Comparison of ENCODE assay signal across 8 mouse cellular contexts in genomic region chr2:167544004-167544356, GRCm38 (mm10). TPM values are rescaled to one million over a fixed set of nuclear protein-coding genes. Genes with fewer than 3 reads are reported as not detected.
DNase-seq lines count a peak whose midpoint lies in the region; ATAC-seq lines count a peak whose summit lies in the region.

No protein-coding gene starts in this region.

- no peak for DNase-seq in midbrain, embryonic 11.5 days (ENCODE audit: low spot score, missing footprints)
- DNase-seq in adrenal gland, postnatal 25 days: no peak
- no peak for DNase-seq in adrenal gland, adult 2 months
- DNase-seq in right cerebral cortex, postnatal 14 days: no peak

- no peaks in the 10 kb centered on the region for H3K9me3 ChIP-seq in midbrain, embryonic 12.5 days
- H3K9me3 ChIP-seq in midbrain, embryonic 11.5 days (ENCODE audit: control insufficient read depth, low read length): no peaks in the 10 kb centered on the region
- H3K9me3 ChIP-seq in forebrain, embryonic 15.5 days: no peaks in the 10 kb centered on the region
- H3K9me3 ChIP-seq in limb, embryonic 12.5 days: no peaks in the 10 kb centered on the region
- H3K9me3 ChIP-seq in neural tube, embryonic 15.5 days (replicated peaks): no peaks in the 10 kb centered on the region

- H3K27ac ChIP-seq in midbrain, embryonic 12.5 days (replicated peaks): peak overlapping the region; percentile 52; the same call in 1 of the 2 replicates
- no peak overlapping the region for H3K27ac ChIP-seq in midbrain, embryonic 11.5 days (ENCODE audit: low read depth, low read length)
- 0 out of 2 replicates have a peak overlapping the region, but pooled peaks have one; percentile 8 for H3K27ac ChIP-seq in forebrain, embryonic 15.5 days (replicated peaks)
- H3K27ac ChIP-seq in limb, embryonic 12.5 days: peak overlapping the region; percentile 96
- peak overlapping the region; percentile 72 for H3K27ac ChIP-seq in neural tube, embryonic 15.5 days (replicated peaks)

- no peak overlapping the region for H3K4me2 ChIP-seq in midbrain, embryonic 12.5 days (replicated peaks)
- no peak overlapping the region for H3K4me2 ChIP-seq in midbrain, embryonic 11.5 days
- no peak overlapping the region for H3K4me2 ChIP-seq in forebrain, embryonic 15.5 days (replicated peaks)
- peak overlapping the region; percentile 91; the same call in 1 of the 2 replicates for H3K4me2 ChIP-seq in limb, embryonic 12.5 days
- H3K4me2 ChIP-seq in neural tube, embryonic 15.5 days: no peak overlapping the region

- H3K9ac ChIP-seq in midbrain, embryonic 12.5 days (replicated peaks): no peak overlapping the region
- H3K9ac ChIP-seq in midbrain, embryonic 11.5 days (ENCODE audit: low read length): no peak overlapping the region
- H3K9ac ChIP-seq in forebrain, embryonic 15.5 days (replicated peaks): no peak overlapping the region
- H3K9ac ChIP-seq in limb, embryonic 12.5 days (replicated peaks): peak overlapping the region; percentile 23
- no peak overlapping the region for H3K9ac ChIP-seq in neural tube, embryonic 15.5 days (replicated peaks)

- H3K4me3 ChIP-seq in midbrain, embryonic 12.5 days: no peak overlapping the region
- H3K4me3 ChIP-seq in midbrain, embryonic 11.5 days (ENCODE audit: low read depth, low read length): no peak overlapping the region
- H3K4me3 ChIP-seq in forebrain, embryonic 15.5 days: no peak overlapping the region
- H3K4me3 ChIP-seq in limb, embryonic 12.5 days (replicated peaks): no peak overlapping the region
- no peak overlapping the region for H3K4me3 ChIP-seq in neural tube, embryonic 15.5 days (replicated peaks)

- H3K27me3 ChIP-seq in midbrain, embryonic 12.5 days: peaks cover 45% of the 10 kb centered on the region
- peaks cover 22% of the 10 kb centered on the region for H3K27me3 ChIP-seq in midbrain, embryonic 11.5 days (ENCODE audit: control insufficient read depth, insufficient read depth, low read length)
- H3K27me3 ChIP-seq in forebrain, embryonic 15.5 days: peaks cover 15% of the 10 kb centered on the region
- no peaks in the 10 kb centered on the region for H3K27me3 ChIP-seq in limb, embryonic 12.5 days
- H3K27me3 ChIP-seq in neural tube, embryonic 15.5 days (replicated peaks): peaks cover 16% of the 10 kb centered on the region

- H3K36me3 ChIP-seq in midbrain, embryonic 12.5 days: no peaks in the 10 kb centered on the region
- H3K36me3 ChIP-seq in midbrain, embryonic 11.5 days (ENCODE audit: control insufficient read depth, insufficient read depth, low read length): no peaks in the 10 kb centered on the region
- H3K36me3 ChIP-seq in forebrain, embryonic 15.5 days: no peaks in the 10 kb centered on the region
- H3K36me3 ChIP-seq in limb, embryonic 12.5 days: peaks cover 33% of the 10 kb centered on the region
- no peaks in the 10 kb centered on the region for H3K36me3 ChIP-seq in neural tube, embryonic 15.5 days

- ATAC-seq in midbrain, embryonic 12.5 days (ENCODE audit: low FRiP score, low read depth): no peak
- no peak for ATAC-seq in midbrain, embryonic 11.5 days (ENCODE audit: low FRiP score)
- ATAC-seq in forebrain, embryonic 15.5 days (replicated peaks): no peak
- ATAC-seq in limb, embryonic 12.5 days (ENCODE audit: insufficient number of reproducible peaks, insufficient read depth, low FRiP score, low TSS enrichment, low read depth): no peak
- ATAC-seq in neural tube, embryonic 15.5 days (ENCODE audit: low FRiP score): no peak

- peaks cover 32% of the 10 kb centered on the region for H3K4me1 ChIP-seq in midbrain, embryonic 12.5 days
- peaks cover 11% of the 10 kb centered on the region for H3K4me1 ChIP-seq in midbrain, embryonic 11.5 days (ENCODE audit: control insufficient read depth, insufficient read depth, low read length)
- no peaks in the 10 kb centered on the region for H3K4me1 ChIP-seq in forebrain, embryonic 15.5 days
- peaks cover 72% of the 10 kb centered on the region for H3K4me1 ChIP-seq in limb, embryonic 12.5 days (replicated peaks)
- H3K4me1 ChIP-seq in neural tube, embryonic 15.5 days: peaks cover 27% of the 10 kb centered on the region

- WGBS in midbrain, embryonic 12.5 days: 28% methylated on average over 4 of the region's 4 CpGs
- WGBS in midbrain, embryonic 11.5 days: 16% methylated on average over 4 of the region's 4 CpGs
- WGBS in forebrain, embryonic 15.5 days: 6% methylated on average over 4 of the region's 4 CpGs
- WGBS in limb, embryonic 12.5 days: 4% methylated on average over 4 of the region's 4 CpGs
- 6% methylated on average over 4 of the region's 4 CpGs for WGBS in neural tube, embryonic 15.5 days

RNA-seq across cellular contexts. Expression of gene Snai1, which starts 6.0 kb away (rescaled TPM):
- 15.3 and 24.6 TPM in 2 replicates for polyA plus RNA-seq in midbrain, embryonic 12.5 days (2016; fragmentation: Nextera tagmentation; extraction: Ambion mirVana)
- 18.4 and 20.8 TPM in 2 replicates for polyA plus RNA-seq in midbrain, embryonic 11.5 days (2014; fragmentation: Nextera tagmentation; extraction: Ambion mirVana)
- 2.1 and 2.7 TPM in 2 replicates for polyA plus RNA-seq in forebrain, embryonic 15.5 days (2015; fragmentation: Nextera tagmentation; extraction: Ambion mirVana)
- 69.0 and 82.0 TPM in 2 replicates for polyA plus RNA-seq in limb, embryonic 12.5 days (2016; fragmentation: Nextera tagmentation; extraction: Ambion mirVana)
- 6.3 and 8.6 TPM in 2 replicates for polyA plus RNA-seq in neural tube, embryonic 15.5 days (2015; fragmentation: Nextera tagmentation; extraction: Ambion mirVana)
- 12.8 and 13.0 TPM in 2 replicates for total RNA-seq in adrenal gland, postnatal 25 days (2021)
- 10 to 100 TPM in 1 of 2 experiments, 1 to 10 TPM in 1; 6.7 to 10.1 TPM for total RNA-seq in adrenal gland, adult 2 months (2021)
- 45.2 and 45.3 TPM in 2 replicates for polyA plus RNA-seq in adrenal gland, adult 2 months (2012; rRNA removed)

RNA-seq across cellular contexts. Expression of gene Spata2, which starts 51.3 kb away (rescaled TPM):
- 21.3 and 23.6 TPM in 2 replicates for polyA plus RNA-seq in midbrain, embryonic 12.5 days (2016; fragmentation: Nextera tagmentation; extraction: Ambion mirVana)
- 15.6 and 15.8 TPM in 2 replicates for polyA plus RNA-seq in midbrain, embryonic 11.5 days (2014; fragmentation: Nextera tagmentation; extraction: Ambion mirVana)
- polyA plus RNA-seq in forebrain, embryonic 15.5 days (2015; fragmentation: Nextera tagmentation; extraction: Ambion mirVana): 32.1 and 32.6 TPM in 2 replicates
- polyA plus RNA-seq in limb, embryonic 12.5 days (2016; fragmentation: Nextera tagmentation; extraction: Ambion mirVana): 14.9 and 15.1 TPM in 2 replicates
- polyA plus RNA-seq in neural tube, embryonic 15.5 days (2015; fragmentation: Nextera tagmentation; extraction: Ambion mirVana): 27.0 and 28.6 TPM in 2 replicates
- total RNA-seq in adrenal gland, postnatal 25 days (2021): 35.1 and 36.5 TPM in 2 replicates
- 10 to 100 TPM; 33.1 to 35.1 TPM for total RNA-seq in adrenal gland, adult 2 months (2021)
- polyA plus RNA-seq in adrenal gland, adult 2 months (2012; rRNA removed): 29.0 and 30.8 TPM in 2 replicates

RNA-seq across cellular contexts. Expression of gene Rnf114, which starts 51.5 kb away (rescaled TPM):
- 135 and 137 TPM in 2 replicates for polyA plus RNA-seq in midbrain, embryonic 12.5 days (2016; fragmentation: Nextera tagmentation; extraction: Ambion mirVana)
- polyA plus RNA-seq in midbrain, embryonic 11.5 days (2014; fragmentation: Nextera tagmentation; extraction: Ambion mirVana): 140 and 150 TPM in 2 replicates
- polyA plus RNA-seq in forebrain, embryonic 15.5 days (2015; fragmentation: Nextera tagmentation; extraction: Ambion mirVana): 132 TPM in 2 replicates
- 99.2 and 101 TPM in 2 replicates for polyA plus RNA-seq in limb, embryonic 12.5 days (2016; fragmentation: Nextera tagmentation; extraction: Ambion mirVana)
- polyA plus RNA-seq in neural tube, embryonic 15.5 days (2015; fragmentation: Nextera tagmentation; extraction: Ambion mirVana): 98.4 and 106 TPM in 2 replicates
- total RNA-seq in adrenal gland, postnatal 25 days (2021): 68.4 and 71.6 TPM in 2 replicates
- total RNA-seq in adrenal gland, adult 2 months (2021): 10 to 100 TPM; 75.2 to 78.4 TPM
- 64.2 and 70.8 TPM in 2 replicates for polyA plus RNA-seq in adrenal gland, adult 2 months (2012; rRNA removed)
